Mouse (Mus musculus) left cerebral cortex, adult 18-20 months (tissue): Measurements from ENCODE around the gene Txnl4b. TPM values are rescaled to one million over a fixed set of nuclear protein-coding genes. Genes with fewer than 3 reads are reported as not detected.

Experiments used
- DNase-seq, 2 experiments: peaks; one replicate each; pipeline ENCODE4 v3.0.0; 2021 to 2022; ENCODE audit warnings: low spot score in 2 of 2, mixed read lengths in 1 of 2
- long read RNA-seq, 2 experiments: library from polyadenylated mRNA; stranded (forward); transcript quantifications; one replicate each; pipeline ENCODE4 v2.0.0; 2021
- total RNA-seq, 2 experiments: library from RNA; stranded (reverse); gene quantifications; 2 replicates each; pipeline ENCODE4 v1.2.3; 2021

Gene Txnl4b
- 10 to 100 TPM; 15.6 to 17.5 TPM for total RNA-seq
- long read RNA-seq, experiment 1, partial matches to known transcripts = 0 of 5 reads
- long read RNA-seq, experiment 1, other reads (novel, unspliced or antisense) = 1 of 5 reads
- long read RNA-seq, experiment 2, partial matches to known transcripts = 2 of 4 reads
- long read RNA-seq, experiment 2, other reads (novel, unspliced or antisense) = 0 of 4 reads

DNA sequence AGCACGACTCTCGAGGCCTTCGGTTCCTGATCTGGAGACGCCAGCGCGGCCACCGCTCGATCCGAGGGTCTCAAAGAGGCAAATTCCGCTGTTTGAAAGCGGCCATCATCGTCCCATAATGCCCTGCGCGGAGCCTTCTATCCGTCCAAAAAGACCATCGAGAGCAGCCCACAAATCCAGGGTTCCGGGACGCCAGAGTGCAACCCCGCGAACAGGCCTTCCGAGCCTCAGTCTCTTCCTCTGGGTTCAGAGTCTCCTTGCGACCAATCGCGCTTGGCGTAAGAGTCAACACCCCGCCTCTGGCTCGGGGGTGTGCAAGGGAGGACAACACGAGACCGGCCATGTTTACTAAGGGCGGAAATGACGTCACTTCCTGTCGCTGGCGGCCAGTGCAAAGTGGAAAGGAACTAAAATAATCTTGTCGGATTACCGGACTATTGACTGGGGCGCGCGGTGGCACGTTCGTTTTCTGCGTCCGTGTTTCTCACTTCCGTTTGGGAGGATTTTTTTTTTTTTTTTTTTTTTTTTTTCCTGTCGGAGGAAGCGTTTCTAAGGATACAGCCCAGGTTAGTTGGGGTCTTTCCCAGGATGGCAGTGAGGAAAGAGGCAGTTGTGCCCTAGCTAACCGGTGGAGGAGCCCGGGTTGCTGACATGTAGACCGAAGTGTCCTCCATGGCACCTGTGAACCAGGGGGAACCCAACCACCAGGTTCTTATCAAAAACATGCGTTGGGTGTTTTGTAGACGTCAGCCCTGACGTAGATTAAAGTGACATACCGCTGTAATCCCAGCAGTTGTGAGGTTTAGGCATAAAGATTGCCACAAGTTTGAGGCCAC is at the start of gene Txnl4b, which contains the start of gene Dhx38:
TSS of gene Txnl4b (plus strand) at position 395 of the 836 bp plus-strand sequence.
TSS of gene Dhx38 (minus strand) at position 364 of the 836 bp plus-strand sequence.
- DNase-seq = peak; percentile 99

DNA sequence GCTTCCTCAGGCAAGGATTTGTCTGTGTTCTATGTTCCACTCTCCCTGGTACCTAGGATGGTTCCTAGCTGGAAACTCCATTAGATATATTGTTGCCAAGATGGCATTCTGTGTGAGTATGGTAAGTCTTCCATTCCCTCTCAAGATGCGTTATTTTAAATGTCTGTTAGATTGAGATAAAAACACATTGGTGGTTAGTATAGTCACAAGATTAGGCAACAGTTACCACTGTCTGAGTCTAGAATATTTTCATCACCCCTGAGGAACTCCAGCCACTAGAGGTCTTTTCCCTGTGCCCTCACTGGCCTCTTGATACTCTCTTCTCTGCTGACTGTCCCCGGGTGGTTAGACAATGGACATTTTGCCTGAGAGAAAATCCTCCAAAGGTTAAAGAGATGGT is 41.7 kb upstream of the Txnl4b start:
- DNase-seq = no peak

DNA sequence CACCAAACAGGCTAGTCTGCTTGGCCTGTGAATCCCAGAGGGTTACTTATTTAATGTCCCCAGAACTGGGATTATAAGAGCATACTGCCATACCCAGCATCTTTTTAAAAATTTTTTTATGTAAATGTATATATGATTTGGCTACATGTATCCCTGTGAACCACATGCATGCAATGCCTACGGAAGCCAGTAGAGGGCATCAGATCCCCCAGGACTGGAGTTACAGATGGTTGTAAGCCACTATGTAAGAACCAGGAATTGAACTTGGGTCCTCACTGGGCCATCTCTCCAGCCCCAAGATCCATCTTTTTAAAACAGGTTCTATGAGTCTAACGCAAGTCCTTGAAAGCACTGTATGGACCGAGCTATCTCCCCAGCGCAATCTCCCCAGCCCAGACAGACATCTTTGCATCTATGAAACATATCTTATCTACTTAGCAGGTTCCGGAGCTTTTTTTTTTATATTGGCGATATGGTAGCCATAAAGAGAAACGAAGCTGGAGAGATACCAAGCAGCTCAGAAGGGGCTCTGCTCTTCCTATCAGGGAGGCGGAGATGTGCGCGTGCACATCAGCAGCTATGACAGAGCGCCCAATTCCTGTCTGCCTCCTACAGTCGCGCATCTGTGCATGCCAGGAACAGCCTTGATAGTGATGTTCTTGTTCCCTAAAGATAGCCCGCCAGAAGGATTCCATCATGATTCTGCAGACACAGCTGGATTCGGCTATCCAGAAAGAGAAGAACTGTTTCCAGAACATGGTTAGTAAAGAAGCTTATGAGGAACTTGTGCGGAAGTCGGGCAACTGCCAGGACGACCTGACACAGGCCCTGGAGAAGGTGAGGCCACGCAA is 30.3 kb upstream of the Txnl4b start:
- DNase-seq = peak in 1 of 2 experiments; percentile 43

DNA sequence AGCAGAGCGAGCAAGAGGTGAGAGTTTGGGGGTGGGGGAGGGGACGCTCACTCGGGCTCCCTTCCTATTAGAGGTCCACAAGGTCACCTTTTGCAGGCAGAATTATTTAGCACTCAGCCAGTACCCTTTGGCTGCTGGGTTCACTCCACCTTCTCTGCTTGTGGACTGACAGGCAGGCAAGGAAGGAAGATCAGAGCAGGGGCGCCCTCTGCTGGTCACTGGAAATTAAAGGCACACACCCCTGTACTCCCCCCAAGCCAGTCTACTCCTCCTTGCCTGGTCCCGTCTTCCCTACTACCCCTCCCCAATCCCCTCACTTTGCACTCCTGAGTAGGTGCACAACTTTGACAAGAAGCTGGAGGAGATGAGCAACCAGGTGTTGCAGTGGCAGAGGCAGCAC is 29.0 kb upstream of the Txnl4b start:
- peak; percentile 86 to 91 for DNase-seq

DNA sequence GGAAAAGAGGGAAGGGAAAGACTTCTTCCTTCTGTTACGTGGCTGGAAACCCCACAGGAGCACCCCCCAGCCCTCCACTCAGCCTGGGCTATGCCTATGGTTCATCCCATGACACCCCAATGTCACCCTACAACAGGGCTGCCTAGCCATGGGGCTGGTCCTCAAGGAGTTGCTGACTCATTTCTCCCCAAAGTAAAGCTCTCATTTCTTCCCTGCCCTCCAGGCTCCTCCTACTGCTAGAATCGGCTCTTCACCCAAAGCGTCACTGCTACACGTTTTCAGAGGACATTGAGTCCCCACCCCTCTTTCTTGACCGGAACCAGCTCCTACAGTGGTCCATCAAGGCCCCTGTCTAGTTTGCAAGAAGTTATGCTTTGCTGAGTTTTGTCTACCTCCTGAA is 23.5 kb upstream of the Txnl4b start:
- DNase-seq = no peak

DNA sequence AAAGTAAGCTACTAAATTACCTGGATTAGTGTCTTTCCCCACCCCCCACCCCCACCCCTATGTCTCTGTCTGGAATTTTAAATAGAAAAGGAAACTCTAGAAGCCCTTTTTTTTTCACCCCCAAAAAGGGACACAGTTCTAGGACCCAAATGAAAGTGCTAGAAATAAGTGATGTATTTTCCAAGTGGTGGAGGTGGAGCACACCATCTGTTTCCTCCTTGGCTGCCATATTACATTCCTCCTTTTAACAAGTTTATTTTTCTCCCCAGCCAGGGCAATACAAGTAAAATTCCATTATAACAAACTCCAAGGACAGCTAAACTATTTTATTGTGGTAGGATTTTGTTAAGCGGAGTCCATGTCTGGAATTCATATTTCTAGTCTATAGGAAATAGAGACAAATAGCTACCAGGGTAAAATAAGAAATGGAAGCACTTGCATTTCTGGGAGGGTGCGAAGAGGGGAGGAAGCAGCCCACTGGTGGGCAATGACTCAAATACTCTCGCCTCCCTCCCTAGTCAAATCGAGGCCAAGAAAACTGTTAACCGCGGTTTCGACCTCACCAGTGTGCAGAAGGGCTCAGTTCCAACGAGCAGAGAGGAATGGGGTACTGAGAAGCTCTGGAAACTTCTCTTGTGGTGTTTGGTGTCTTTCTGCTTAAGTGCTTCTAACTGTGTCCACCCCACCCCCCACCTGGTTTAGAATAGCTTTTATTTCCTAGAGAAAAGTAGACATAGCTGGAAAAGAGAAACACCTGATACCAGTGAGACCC is 22.8 kb upstream of the Txnl4b start:
- peak in 1 of 2 experiments; percentile 39 for DNase-seq

DNA sequence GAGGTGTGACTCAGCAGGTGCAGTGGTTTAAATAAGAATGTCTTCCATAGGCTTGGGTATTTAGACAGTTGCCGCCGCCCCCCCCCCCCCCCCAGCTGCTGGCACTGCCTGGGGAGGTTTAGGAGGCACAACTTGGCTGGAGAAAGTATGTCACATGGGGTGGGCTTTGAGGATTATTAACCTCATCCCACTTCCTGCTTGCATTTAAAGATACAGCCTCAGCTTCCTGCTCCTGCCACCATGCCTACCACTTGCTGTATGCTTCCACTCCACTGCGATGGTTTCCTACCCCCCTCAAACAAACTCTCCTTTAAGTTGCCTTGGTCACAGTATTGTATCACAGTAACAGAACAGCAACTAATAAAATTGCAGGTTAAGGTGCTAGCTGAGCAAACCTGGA is 21.6 kb upstream of the Txnl4b start:
- no peak for DNase-seq

DNA sequence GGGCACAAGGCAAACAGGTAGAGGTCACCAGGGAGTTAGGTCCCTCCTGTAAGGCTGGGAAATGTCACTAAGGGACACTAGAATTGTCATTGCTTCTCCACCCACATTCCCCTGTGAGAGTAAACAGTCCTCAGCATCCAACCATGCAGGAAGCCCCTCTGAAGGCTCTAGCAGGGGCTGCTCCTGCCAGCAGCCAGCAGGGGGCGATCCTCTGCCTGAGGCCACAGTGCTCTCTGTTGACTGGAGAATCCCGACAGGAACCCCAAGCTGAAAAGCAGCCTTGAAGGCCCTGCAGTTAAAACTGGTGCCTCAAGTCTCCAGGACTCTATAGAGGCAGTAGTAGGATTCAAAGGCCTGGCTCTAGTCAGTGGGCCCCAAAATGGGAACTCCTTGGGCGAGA is 14.0 kb upstream of the Txnl4b start:
- no peak for DNase-seq

DNA sequence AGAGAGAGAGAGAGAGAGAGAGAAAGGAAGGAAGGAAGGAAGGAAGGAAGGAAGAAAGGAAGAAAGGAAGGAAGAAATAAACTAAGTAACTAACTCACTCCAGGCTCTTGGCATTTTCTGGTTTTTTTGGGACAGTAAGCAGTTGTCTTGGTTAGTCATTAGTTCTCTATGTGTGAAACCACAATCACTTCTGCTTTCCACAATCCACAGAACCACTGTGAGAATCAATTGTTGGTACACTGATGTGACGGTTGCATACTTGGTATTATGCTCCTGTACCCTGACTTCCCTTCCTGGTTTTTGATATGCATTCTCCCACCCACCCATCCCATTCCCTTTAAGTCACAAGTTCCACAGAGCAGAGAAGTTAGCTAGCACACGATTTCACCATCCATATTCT is 1.8 kb upstream of the Txnl4b start:
- no peak for DNase-seq

DNA sequence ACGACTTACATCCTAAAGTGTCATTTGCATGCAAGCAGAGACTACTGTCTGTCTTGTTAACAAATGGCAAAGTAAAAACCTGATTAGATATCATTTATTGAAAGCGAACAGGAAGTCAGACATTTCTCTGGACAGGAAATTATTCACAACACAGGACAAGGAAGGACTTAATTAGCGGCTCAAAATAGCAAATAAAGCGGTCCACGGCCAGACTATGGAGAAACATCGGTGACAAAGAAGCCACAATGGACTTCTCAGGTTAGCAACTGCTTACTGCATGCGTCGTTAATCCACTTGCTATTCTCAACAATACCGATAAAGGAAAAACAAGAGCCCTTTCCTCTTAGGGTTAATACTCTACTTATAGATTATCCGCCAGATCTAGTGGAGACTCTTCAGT is 926 bp upstream of the Txnl4b start:
- DNase-seq = no peak

DNA sequence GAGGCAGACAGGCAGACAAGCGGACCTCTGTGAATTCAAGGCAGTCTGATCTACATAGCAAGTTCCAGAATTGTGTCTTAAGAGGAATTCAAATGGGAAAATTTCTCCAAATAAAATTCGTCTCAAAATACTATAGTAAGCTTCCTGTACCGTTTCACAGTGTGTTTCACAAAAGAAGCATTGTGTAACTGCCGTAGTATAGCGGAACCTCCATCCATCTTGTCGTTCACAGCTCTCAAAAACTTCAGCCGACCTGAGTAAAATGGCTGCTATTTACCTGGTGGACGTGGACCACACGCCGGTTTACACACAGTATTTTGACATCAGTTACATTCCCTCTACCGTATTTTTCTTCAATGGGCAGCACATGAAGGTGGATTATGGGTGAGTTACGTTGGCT is 5.4 kb downstream of the Txnl4b start:
- DNase-seq = no peak

DNA sequence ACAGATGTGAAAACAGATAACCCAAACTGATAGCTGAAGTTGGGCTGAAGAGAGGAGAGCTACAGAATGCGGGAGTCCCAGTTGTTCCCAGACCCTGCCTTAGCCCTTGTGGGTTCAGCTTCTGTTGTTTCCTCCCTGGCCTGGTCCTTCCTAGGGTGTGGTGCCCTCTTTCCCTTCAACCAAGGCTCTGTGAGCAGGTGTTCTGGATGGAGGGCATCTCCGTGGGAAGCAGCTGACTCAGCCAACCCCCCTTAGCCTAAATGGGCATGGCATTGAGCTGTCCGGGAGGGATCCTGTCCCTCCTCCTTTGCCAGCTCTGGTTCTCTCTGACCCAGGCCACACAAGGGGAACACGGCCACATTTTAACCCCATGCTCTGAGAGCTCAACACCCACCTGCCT is 10.6 kb downstream of the Txnl4b start:
- no peak for DNase-seq

DNA sequence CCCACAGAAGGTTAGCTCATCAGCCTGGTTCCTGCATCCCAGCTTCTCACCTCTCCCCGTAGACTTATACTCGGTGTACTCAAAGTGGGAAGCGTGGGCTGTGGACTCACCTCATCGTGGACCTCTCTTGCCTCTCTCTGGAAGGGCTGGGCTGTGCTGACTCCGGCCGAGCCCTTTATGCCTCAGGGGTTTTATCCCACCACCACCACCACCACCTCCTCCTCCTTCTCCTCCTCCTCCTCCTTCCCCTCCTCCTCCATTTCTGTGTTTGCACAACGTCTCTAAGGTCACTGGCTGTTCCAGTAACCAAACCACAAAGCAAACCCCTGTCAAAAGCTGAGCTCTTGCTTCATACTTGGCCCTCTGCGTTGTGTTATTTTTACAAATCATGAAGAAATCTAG is 13.2 kb downstream of the Txnl4b start, which contains the start of gene Hp:
TSS of gene Hp (minus strand) at position 273 of the 402 bp plus-strand sequence.
- DNase-seq = no peak

DNA sequence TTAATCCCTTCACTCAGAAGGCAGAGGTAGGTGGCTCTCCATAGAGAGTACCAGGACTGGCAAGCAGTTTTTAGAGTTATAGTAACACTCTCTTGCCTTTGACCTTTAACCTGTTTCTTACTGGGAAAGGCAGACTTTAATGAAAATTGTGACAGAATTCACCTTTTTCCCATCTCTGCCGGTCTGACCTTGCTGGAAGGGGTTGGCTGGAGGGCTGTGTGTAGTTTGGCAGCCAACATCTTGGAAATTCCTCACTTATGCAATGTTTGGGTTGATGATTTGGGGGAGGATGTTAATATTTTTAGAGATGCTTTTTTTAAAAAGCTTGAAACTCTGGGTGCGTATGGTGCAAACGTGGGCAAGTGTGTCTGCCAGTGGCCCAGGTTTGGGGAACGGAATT is 18.6 kb downstream of the Txnl4b start:
- DNase-seq = no peak

DNA sequence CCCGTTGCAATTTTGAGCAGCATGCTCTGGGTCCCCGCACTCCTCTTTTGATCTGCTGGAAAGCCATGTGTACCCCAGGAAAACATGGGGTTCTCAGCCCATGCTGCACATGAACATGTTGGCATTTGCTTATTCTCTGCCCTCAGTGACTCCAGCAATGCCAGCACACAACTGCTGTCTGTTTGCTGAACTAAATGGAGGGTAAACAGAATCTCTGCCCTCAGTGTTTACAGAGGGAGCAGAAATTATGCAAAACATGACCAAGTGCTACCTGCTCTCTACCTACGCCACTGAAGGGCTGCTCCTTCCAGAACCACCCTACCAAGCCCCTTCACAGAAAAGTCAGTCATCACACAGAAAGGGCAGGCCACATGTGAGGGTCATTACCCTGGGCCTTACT is 19.1 kb downstream of the Txnl4b start:
- DNase-seq = no peak

DNA sequence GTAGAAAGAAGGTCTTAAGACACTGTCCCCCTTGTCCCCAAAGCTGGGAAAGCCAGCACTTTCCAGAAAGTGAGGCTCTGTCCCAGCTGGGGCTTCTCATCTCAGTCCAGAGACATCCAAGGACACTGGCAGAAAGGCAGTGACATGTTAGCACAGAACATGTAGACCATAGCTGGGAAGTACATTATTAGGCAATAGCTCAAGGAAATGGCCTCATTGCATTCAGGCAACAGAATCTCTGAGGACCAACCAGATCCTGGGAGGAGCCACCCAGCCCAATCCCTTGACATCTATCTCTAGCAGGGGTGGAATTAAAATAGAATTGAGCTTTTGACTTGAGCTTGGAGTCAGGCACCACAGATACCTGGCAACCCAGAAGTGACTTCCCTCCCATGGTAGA is 20.0 kb downstream of the Txnl4b start:
- no peak for DNase-seq

DNA sequence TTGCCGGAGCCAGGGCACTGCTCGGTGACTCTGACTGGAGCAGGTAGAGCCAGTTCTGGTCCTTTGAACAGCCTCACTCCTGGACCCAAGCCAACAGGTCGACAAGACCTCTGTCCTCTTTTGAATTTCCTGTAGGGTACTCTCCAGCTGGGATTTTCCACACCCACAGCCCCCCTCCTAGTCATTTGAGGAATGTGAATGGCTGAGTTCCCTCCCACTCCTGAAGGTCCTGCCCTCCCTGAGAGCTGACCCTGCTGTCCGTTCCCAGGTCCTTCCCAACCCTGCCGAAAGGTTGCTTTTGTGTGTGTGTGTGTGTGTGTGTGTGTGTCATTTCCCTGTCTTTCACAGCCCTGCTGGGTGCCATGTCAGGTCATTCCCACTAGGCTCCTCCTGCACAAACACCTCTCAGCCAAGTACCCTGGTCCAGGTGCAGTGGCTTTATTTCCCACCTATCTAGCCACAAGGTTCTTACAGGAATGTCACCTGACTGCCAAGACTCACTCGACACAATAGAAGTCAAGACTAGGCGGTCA is 21.3 kb downstream of the Txnl4b start:
- no peak for DNase-seq

DNA sequence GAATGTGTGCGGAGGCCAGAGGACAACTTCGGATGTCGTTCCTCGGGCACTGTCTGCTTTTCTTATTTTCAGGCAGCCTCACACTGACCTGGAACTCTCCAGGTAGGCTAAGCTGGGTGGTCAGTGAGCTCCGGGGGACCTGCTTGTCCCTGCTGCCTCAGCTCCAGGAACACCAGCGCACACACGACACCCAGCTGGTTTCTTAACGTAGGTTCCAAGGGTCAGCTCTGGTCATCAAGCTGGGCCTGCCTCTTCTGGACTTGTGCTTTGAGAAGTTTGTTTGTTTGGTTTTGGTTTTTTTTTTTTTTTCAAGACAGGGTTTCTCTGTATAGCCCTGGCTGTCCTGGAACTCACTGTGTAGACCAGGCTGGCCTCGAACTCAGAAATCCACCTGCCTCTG is 25.2 kb downstream of the Txnl4b start:
- DNase-seq = no peak

DNA sequence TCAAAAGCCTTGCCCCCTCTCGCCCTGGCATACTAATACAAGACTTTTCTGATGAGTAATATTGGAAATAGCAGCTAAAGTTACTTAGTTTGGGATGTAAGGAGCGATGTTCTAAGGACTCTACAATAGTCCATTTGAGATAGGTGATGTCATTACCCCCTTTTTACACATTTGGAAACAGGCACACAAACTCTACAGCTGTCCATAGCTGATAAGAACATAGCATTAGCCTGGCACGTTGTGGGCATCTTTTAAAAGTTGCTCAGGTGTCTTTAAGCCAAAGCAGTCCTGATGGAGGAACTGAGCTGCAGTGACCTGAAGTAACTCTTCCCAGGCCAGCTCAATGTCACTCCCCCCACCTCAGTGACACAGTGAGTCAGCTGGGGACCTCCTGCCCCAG is 25.7 kb downstream of the Txnl4b start:
- no peak for DNase-seq

DNA sequence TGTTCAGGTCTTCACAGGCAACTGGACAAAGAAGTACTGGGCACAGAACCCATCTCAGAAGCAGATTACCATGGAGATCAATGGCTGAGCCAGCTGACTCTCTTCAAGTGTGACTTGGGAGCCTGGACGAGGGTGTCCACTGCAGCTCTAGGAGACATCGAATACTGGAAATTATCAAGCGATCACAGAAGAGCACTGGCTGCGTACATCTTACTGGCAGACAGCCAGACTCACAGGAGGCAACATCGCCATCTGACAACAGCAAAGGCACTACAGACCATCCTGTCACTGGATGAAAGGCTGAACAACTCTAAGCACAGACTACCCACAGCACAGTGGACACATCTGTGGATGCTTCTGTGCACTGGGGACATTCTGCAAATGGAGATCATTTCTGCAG is 26.5 kb downstream of the Txnl4b start:
- no peak for DNase-seq
